Mouse (Mus musculus) liver, adult 2 months (tissue): Measurements from ENCODE around the gene Arhgap32.

ENCODE experiments used
- CTCF ChIP-seq: fragments of 200-500 bp; IDR thresholded peaks from 2 replicates; pipeline ENCODE4 v1.5.1; 2011; ENCODE audit warnings: low read depth, low read length, control low read depth
- POLR2A ChIP-seq: fragments of 200-500 bp; IDR thresholded peaks from 2 replicates; pipeline ENCODE4 v1.6.1; 2011; ENCODE audit warnings: low read length, control low read depth; ENCODE audit not compliant: insufficient read depth; ENCODE audit errors: extremely low read depth

DNA sequence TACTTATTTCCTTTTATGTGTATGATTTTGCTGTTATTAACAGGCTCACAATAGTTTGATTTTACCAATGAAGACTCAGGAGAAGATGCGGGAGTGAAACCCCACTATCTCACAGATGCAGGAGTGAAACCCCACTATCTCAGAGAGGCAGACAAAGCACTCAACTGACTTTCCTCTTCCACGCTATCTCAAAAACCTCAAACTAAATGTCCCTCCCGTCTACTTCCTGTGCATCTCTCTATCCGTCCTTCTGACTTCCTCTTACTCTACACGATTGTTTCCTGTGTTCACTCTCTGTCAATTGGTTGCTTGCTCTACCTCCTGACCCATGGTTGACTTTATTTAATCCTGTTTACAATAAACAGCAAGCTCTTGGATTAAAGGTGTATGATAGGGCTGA lies 164.5 kb downstream of the Arhgap32 start:
- no peak for TF ChIP-seq CTCF
- no peak for TF ChIP-seq POLR2A
